Mouse (Mus musculus) CH12.LX (cell line): ENCODE data around the gene Sipa1l3.

ENCODE experiments used
- KAT2A ChIP-seq: IDR thresholded peaks from 2 replicates; pipeline ENCODE4 v1.6.1; 2012; ENCODE audit warnings: low read length, improper control_type of control experiment, inconsistent platforms; ENCODE audit not compliant: insufficient replicate concordance
- MAFK ChIP-seq: IDR thresholded peaks from 2 replicates; pipeline ENCODE4 v1.6.1; 2011; ENCODE audit warnings: low read length, improper control_type of control experiment; ENCODE audit not compliant: insufficient replicate concordance

- TF ChIP-seq KAT2A (no peak), MAFK (no peak)
Measured at GRCm38 (mm10) chr7:29302641-29303040, 215.8 kb downstream of the Sipa1l3 start.
